Mouse (Mus musculus) C2C12 (cell line): ENCODE measurements at regions not wholly inside any gene's neighbourhood (a gene's known extent, or its start where the extent isn't known, plus 50 kb on each side); places are given as distances from the start of the nearest gene placed in this dataset.

ENCODE experiments used
- CEBPB ChIP-seq: IDR thresholded peaks from one replicate; pipeline ENCODE4 v1.6.1; 2011; ENCODE audit warnings: low read depth, mild to moderate bottlenecking, control low read depth, moderate library complexity
- CTCF ChIP-seq: IDR thresholded peaks from one replicate; pipeline ENCODE4 v1.5.1; 2011; ENCODE audit not compliant: control insufficient read depth, insufficient read depth, insufficient read length
- MAX ChIP-seq: IDR thresholded peaks from one replicate; pipeline ENCODE4 v1.6.1; 2011; ENCODE audit warnings: mild to moderate bottlenecking, control low read depth
- MYOD1 ChIP-seq: IDR thresholded peaks from one replicate; pipeline ENCODE4 v1.6.1; 2011; ENCODE audit warnings: low read depth; ENCODE audit not compliant: control insufficient read depth, insufficient read length
- MYOG ChIP-seq: IDR thresholded peaks from one replicate; pipeline ENCODE4 v1.6.1; 2011; ENCODE audit not compliant: control insufficient read depth, insufficient read length; ENCODE audit errors: extremely low read depth
- USF1 ChIP-seq: IDR thresholded peaks from one replicate; pipeline ENCODE4 v1.6.1; 2011; ENCODE audit warnings: low read depth, mild to moderate bottlenecking, control low read depth, moderate library complexity

DNA sequence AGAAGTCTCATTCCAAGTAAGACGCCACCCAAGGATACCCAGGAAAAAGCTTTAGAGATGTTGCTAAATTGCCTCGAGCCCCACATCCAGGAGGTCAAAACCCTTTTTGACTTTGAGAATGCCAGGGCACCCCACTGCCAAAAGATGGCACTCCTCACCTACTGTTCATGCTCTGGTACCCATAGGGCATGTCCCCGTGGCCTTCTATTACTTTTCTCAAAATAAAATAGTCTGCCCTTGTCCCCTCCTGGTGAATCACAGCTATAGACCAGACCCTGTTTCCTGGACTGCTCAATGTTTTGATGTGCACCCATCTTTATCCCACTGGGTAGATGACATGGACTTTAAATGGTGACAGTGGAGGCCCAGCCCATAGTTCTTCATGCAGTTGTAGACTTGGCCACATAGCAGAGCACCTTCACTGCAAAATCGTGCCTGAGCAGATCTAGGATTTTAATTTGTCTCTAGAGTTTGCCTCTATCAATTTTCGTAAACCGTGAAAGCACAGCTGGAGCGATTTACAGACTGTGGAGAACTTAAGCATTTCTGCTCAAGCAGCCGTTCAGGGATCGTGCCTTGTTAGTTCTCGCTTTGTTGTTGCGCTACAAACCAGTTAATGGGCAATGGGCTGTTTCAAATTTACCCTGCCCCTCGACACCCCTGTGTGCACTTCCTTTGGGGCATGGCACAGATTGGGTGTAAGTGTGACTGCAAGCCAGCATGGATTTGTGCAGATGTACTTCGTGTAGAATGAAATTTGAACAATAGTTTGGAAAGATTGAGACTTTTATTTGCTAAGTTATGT lies 300.0 kb downstream of the Slc30a10 start:
- no peak for TF ChIP-seq CEBPB
- peak; percentile 43 for TF ChIP-seq CTCF
- TF ChIP-seq MYOG = no peak
- TF ChIP-seq MAX = no peak
- no peak for TF ChIP-seq MYOD1
- no peak for TF ChIP-seq USF1
